Mouse (Mus musculus) neural tube, embryonic 11.5 days (tissue): ENCODE data around the gene Asic2. TPM values are rescaled to one million over a fixed set of nuclear protein-coding genes. Genes with fewer than 3 reads are reported as not detected.

Source experiments
- ATAC-seq: fragments of 200-750 bp; cut with Nextera tagmentation; 2 replicates; pipeline ENCODE4 v1.8.0; 2017; ENCODE audit warnings: moderate number of reproducible peaks, mild to moderate bottlenecking, moderate TSS enrichment, moderate library complexity; ENCODE audit not compliant: insufficient read depth, low FRiP score, low TSS enrichment
- DNase-seq: peaks from one replicate; pipeline ENCODE4 v3.0.0-alpha.2; 2015; ENCODE audit warnings: low spot score
- H3K27ac ChIP-seq: fragments of 300-500 bp; sonication (generic); 2 replicates; pipeline ENCODE4 v1.5.1; 2014; ENCODE audit warnings: low read depth, mild to moderate bottlenecking, low read length
- H3K27me3 ChIP-seq: fragments of 300-500 bp; sonication (generic); 2 replicates; pipeline ENCODE4 v1.6.1; 2014; ENCODE audit warnings: mild to moderate bottlenecking, low read length, mixed read lengths; ENCODE audit not compliant: control insufficient read depth, insufficient read depth
- H3K36me3 ChIP-seq: fragments of 300-500 bp; sonication (generic); 2 replicates; pipeline ENCODE4 v1.6.1; 2014; ENCODE audit warnings: mild to moderate bottlenecking, low read length, moderate library complexity, mixed read lengths; ENCODE audit not compliant: control insufficient read depth, insufficient read depth
- H3K4me1 ChIP-seq: fragments of 300-500 bp; sonication (generic); 2 replicates; pipeline ENCODE4 v1.6.1; 2014; ENCODE audit warnings: low read length, mixed read lengths; ENCODE audit not compliant: control insufficient read depth, insufficient read depth
- H3K4me2 ChIP-seq: fragments of 300-500 bp; sonication (generic); 2 replicates; pipeline ENCODE4 v1.6.1; 2014; ENCODE audit warnings: low read depth, mild to moderate bottlenecking, moderate library complexity
- H3K4me3 ChIP-seq: fragments of 300-500 bp; sonication (generic); 2 replicates; pipeline ENCODE4 v1.5.1; 2014; ENCODE audit warnings: low read depth, low read length
- H3K9ac ChIP-seq: fragments of 300-500 bp; sonication (generic); 2 replicates; pipeline ENCODE4 v1.6.1; 2014; ENCODE audit warnings: mild to moderate bottlenecking, low read length
- H3K9me3 ChIP-seq: fragments of 300-500 bp; sonication (generic); 2 replicates; pipeline ENCODE4 v1.6.1; 2016; ENCODE audit warnings: low read length; ENCODE audit not compliant: control insufficient read depth
- WGBS: fragments of 180-500 bp; shearing (Covaris S2); extraction: QIAGEN DNeasy Blood & Tissue Kit; methylation state at CpG from one replicate; pipeline ENCODE4 v1.1.7; 2014; 5-methylcytosine and 5-hydroxymethylcytosine counted together
- polyA plus RNA-seq: library from polyadenylated mRNA; unstranded; fragments of >200 nt; fragmentation: Nextera tagmentation; extraction: Ambion mirVana; gene quantifications from 2 replicates; pipeline ENCODE4 v1.2.1, GENCODE M21; 2014

The Asic2 gene
- polyA plus RNA-seq, 1 experiment from 2014 or later, result 2.5 TPM

GRCm38 (mm10) chr11:81489144-81489735, 479.0 kb downstream of the Asic2 start:
- WGBS, result 96% methylated on average over 1 of the region's 1 CpGs
- no peaks in the 10 kb centered on the region for H3K9me3 ChIP-seq
- ATAC-seq (no peak), DNase-seq (no peak)
- no peaks in the 10 kb centered on the region for H3K27me3 ChIP-seq
- no peak overlapping the region for H3K9ac ChIP-seq
- no peak overlapping the region for H3K4me3 ChIP-seq
- H3K4me2 ChIP-seq, result no peak overlapping the region
- no peak overlapping the region for H3K27ac ChIP-seq
- no peaks in the 10 kb centered on the region for H3K36me3 ChIP-seq
- no peaks in the 10 kb centered on the region for H3K4me1 ChIP-seq

- 84% methylated on average over 5 of the region's 5 CpGs for WGBS
- Histone ChIP-seq H3K27me3 (no peaks in the 10 kb centered on the region), H3K9me3 (no peaks in the 10 kb centered on the region), H3K4me1 (no peaks in the 10 kb centered on the region), H3K9ac (no peak overlapping the region), H3K36me3 (no peaks in the 10 kb centered on the region), H3K27ac (no peak overlapping the region), H3K4me3 (no peak overlapping the region), H3K4me2 (no peak overlapping the region)
- DNase-seq (no peak), ATAC-seq (no peak)
These were observed 479.6 kb downstream of the Asic2 start for GRCm38 (mm10) chr11:81488681-81489080.

- Histone ChIP-seq H3K27ac (no peak overlapping the region), H3K9ac (no peak overlapping the region), H3K4me3 (no peak overlapping the region), H3K4me2 (no peak overlapping the region), H3K36me3 (no peaks in the 10 kb centered on the region), H3K9me3 (no peaks in the 10 kb centered on the region), H3K27me3 (no peaks in the 10 kb centered on the region), H3K4me1 (no peaks in the 10 kb centered on the region)
- DNase-seq, result no peak
- WGBS, result 22% methylated on average over 6 of the region's 6 CpGs
- ATAC-seq, result no peak
These were observed 481.9 kb downstream of the Asic2 start for GRCm38 (mm10) chr11:81486265-81486940.

- H3K4me1 ChIP-seq, result no peaks in the 10 kb centered on the region
- no peak for ATAC-seq
- H3K9ac ChIP-seq, result no peak overlapping the region
- H3K9me3 ChIP-seq, result no peaks in the 10 kb centered on the region
- H3K4me2 ChIP-seq, result no peak overlapping the region
- 65% methylated on average over 2 of the region's 3 CpGs for WGBS
- no peaks in the 10 kb centered on the region for H3K27me3 ChIP-seq
- no peak overlapping the region for H3K27ac ChIP-seq
- no peak for DNase-seq
- H3K36me3 ChIP-seq, result no peaks in the 10 kb centered on the region
- no peak overlapping the region for H3K4me3 ChIP-seq
These were observed 487.1 kb downstream of the Asic2 start for GRCm38 (mm10) chr11:81481198-81481597.

- H3K4me2 ChIP-seq, result no peak overlapping the region
- no peaks in the 10 kb centered on the region for H3K4me1 ChIP-seq
- no peak overlapping the region for H3K9ac ChIP-seq
- DNase-seq (no peak), ATAC-seq (no peak)
- no peaks in the 10 kb centered on the region for H3K9me3 ChIP-seq
- H3K27me3 ChIP-seq, result no peaks in the 10 kb centered on the region
- no peaks in the 10 kb centered on the region for H3K36me3 ChIP-seq
- no peak overlapping the region for H3K27ac ChIP-seq
- no peak overlapping the region for H3K4me3 ChIP-seq
These were observed 492.0 kb downstream of the Asic2 start for GRCm38 (mm10) chr11:81476231-81476630.

GRCm38 (mm10) chr11:81474121-81474520, 494.1 kb downstream of the Asic2 start:
- WGBS, result 78% methylated on average over 2 of the region's 2 CpGs
- no peaks in the 10 kb centered on the region for H3K4me1 ChIP-seq
- no peak overlapping the region for H3K4me2 ChIP-seq
- ATAC-seq (no peak), DNase-seq (no peak)
- H3K27ac ChIP-seq, result no peak overlapping the region
- H3K9ac ChIP-seq, result no peak overlapping the region
- no peaks in the 10 kb centered on the region for H3K9me3 ChIP-seq
- H3K27me3 ChIP-seq, result no peaks in the 10 kb centered on the region
- no peaks in the 10 kb centered on the region for H3K36me3 ChIP-seq
- H3K4me3 ChIP-seq, result no peak overlapping the region

GRCm38 (mm10) chr11:81462199-81462598, 506.1 kb downstream of the Asic2 start:
- Histone ChIP-seq H3K4me2 (no peak overlapping the region), H3K4me1 (no peaks in the 10 kb centered on the region), H3K9ac (no peak overlapping the region), H3K27me3 (no peaks in the 10 kb centered on the region), H3K4me3 (no peak overlapping the region), H3K9me3 (no peaks in the 10 kb centered on the region), H3K27ac (no peak overlapping the region), H3K36me3 (no peaks in the 10 kb centered on the region)
- 10% methylated on average over 5 of the region's 5 CpGs for WGBS
- no peak for ATAC-seq
- peak; percentile 64 for DNase-seq

- no peak overlapping the region for H3K4me2 ChIP-seq
- no peak overlapping the region for H3K27ac ChIP-seq
- ATAC-seq (no peak), DNase-seq (no peak)
- H3K36me3 ChIP-seq, result no peaks in the 10 kb centered on the region
- no peak overlapping the region for H3K9ac ChIP-seq
- no peaks in the 10 kb centered on the region for H3K27me3 ChIP-seq
- WGBS, result 25% methylated on average over 4 of the region's 4 CpGs
- H3K4me1 ChIP-seq, result no peaks in the 10 kb centered on the region
- no peaks in the 10 kb centered on the region for H3K9me3 ChIP-seq
- no peak overlapping the region for H3K4me3 ChIP-seq
These were observed 506.5 kb downstream of the Asic2 start for GRCm38 (mm10) chr11:81461748-81462147.

GRCm38 (mm10) chr11:81454921-81455320, 513.3 kb downstream of the Asic2 start:
- Histone ChIP-seq H3K9me3 (no peaks in the 10 kb centered on the region), H3K36me3 (no peaks in the 10 kb centered on the region), H3K4me2 (no peak overlapping the region), H3K4me3 (no peak overlapping the region), H3K27me3 (no peaks in the 10 kb centered on the region), H3K4me1 (peaks cover 12% of the 10 kb centered on the region), H3K9ac (no peak overlapping the region), H3K27ac (no peak overlapping the region)
- ATAC-seq, result no peak
- no peak for DNase-seq
- WGBS, result 91% methylated on average over 4 of the region's 4 CpGs
